Mouse (Mus musculus): Measurements from ENCODE around the gene Fam207a.

GRCm38 (mm10) chr10:77488168-77488567 lies 27.4 kb downstream of the Fam207a start:
- TF ChIP-seq CTCF (conservative IDR thresholded peaks at IDR 0.05; ENCODE audit: insufficient read depth, insufficient read length, low read depth, low read length) (no peak), POLR2A (IDR thresholded peaks at IDR 0.05; ENCODE audit: low read depth, low read length) (no peak)
